Mouse (Mus musculus) cortical plate, adult 2 months (tissue): Measurements from ENCODE around the gene Nim1k. TPM values are rescaled to one million over a fixed set of nuclear protein-coding genes. Genes with fewer than 3 reads are reported as not detected.
"Not testable (repeated sequence)": the region's sequence is repeated elsewhere in the genome, so short reads cannot be mapped to it uniquely, and the experiment has no call there.

Experiments
- H3K27ac ChIP-seq: fragments of 200-500 bp; 2 replicates; pipeline ENCODE4 v1.5.1; 2012; ENCODE audit warnings: low read length, control low read depth, inconsistent platforms; ENCODE audit not compliant: insufficient read depth
- H3K4me1 ChIP-seq: fragments of 200-500 bp; 2 replicates; pipeline ENCODE4 v1.6.1; 2011; ENCODE audit warnings: low read length; ENCODE audit not compliant: control insufficient read depth, insufficient read depth
- H3K4me3 ChIP-seq: fragments of 200-500 bp; 2 replicates; pipeline ENCODE4 v1.5.1; 2011; ENCODE audit warnings: mild to moderate bottlenecking, low read length, control low read depth; ENCODE audit not compliant: insufficient read depth
- CTCF ChIP-seq: fragments of 200-500 bp; IDR thresholded peaks from 2 replicates; pipeline ENCODE4 v1.5.1; 2011; ENCODE audit warnings: mild to moderate bottlenecking, control low read depth, low read length; ENCODE audit not compliant: insufficient read depth; ENCODE audit errors: extremely low read depth
- POLR2A ChIP-seq: fragments of 200-500 bp; IDR thresholded peaks from 2 replicates; pipeline ENCODE4 v1.6.1; 2011; ENCODE audit warnings: mild to moderate bottlenecking, low read length, control low read depth; ENCODE audit not compliant: insufficient read depth; ENCODE audit errors: extremely low read depth
- polyA plus RNA-seq: library from polyadenylated mRNA; depleted of rRNA; stranded (reverse); fragments of >200 nt; gene quantifications from 2 replicates; pipeline ENCODE4 v1.2.3, GENCODE M21; 2012

The Nim1k gene
- polyA plus RNA-seq, 1 experiment, result 7.4 TPM

DNA sequence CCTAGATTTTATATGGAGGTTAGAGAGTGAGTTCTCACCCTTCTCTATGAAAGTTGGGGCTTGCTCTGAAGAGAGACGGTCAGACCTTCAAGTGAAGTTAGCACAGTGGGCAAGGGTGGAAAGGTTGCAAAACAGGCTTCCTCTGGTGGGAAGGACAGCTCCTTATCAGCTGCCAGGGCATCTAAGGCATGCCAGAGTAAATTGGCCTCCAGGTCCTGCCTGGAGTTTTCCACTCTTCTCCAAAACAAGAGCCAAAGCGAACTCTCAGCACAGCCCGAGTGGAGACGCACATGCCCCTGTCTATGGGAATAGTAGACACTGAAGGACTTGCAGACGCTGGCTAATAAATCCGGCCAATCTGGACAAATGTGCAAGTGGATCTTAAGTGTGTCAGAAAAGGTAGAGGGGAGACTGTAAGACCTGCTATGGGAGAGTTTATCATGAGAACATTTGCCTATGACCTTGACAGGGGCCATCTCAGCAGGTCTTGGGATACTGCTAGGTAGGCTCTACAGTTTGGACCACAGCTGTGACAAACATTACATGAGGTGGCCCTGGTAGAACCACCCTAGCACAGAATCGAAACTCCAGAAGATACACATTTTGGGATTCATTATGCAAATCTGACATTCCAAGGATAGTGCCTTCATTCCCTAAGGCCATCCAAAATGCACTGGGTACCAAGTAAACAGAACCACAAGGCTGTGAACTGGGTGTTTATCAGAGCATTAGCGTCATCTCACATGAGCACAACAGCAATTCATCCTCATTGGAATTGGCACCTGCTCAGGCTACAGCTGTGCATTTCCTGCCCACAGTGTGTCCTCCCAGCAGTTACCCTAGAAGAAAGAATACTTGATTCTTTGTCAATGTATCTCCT is 46.1 kb downstream of the Nim1k start:
- no peak for TF ChIP-seq CTCF
- no peak for TF ChIP-seq POLR2A
- no peak overlapping the region for H3K27ac ChIP-seq
- H3K4me1 ChIP-seq, result peaks cover 1% of the 10 kb centered on the region; the same call in 1 of the 2 replicates
- H3K4me3 ChIP-seq, result no peak overlapping the region

DNA sequence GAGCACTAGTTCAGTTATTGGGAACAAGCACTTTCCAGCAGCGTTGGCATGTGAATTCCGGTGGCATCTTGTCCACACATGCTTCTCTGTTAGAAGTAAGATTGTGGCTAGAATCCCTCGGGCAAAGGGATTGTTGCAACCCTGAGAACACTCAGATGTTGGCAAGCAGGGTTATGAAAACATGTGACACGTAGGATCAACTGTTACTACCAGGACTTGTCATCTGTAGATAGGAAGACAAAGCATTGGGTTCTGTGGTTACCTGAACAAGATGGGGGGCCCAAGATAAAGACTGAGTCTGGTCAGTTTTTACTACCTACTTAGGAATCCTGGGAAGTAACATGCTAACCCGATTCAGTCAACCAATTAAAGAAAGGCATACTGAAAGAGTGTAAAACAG is 46.7 kb downstream of the Nim1k start:
- no peak overlapping the region for H3K27ac ChIP-seq
- H3K4me3 ChIP-seq, result no peak overlapping the region
- H3K4me1 ChIP-seq, result peaks cover 1% of the 10 kb centered on the region; the same call in 1 of the 2 replicates
- no peak for TF ChIP-seq CTCF
- TF ChIP-seq POLR2A, result no peak

DNA sequence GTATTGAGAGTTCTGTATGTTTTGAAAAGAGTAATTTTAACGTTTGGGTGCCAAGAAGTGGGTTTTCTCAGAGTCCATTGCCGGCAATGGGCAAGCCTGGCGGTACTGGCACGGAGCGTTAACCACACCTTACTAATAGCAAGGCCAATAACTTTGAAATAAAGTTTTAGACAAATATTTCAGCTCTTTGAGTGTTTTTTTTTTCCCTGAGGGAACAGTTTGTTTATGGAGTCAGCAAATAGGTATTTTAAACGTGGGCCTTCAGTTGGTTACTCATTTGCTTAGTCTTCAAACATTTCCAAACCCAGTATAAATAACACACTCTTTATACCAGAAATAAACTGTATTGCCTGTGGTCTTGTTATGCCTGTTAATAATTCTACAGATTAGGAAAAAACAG is 47.8 kb downstream of the Nim1k start:
- Histone ChIP-seq H3K27ac (no peak overlapping the region), H3K4me1 (peaks cover 1% of the 10 kb centered on the region; the same call in 1 of the 2 replicates), H3K4me3 (no peak overlapping the region)
- no peak for TF ChIP-seq CTCF
- no peak for TF ChIP-seq POLR2A

DNA sequence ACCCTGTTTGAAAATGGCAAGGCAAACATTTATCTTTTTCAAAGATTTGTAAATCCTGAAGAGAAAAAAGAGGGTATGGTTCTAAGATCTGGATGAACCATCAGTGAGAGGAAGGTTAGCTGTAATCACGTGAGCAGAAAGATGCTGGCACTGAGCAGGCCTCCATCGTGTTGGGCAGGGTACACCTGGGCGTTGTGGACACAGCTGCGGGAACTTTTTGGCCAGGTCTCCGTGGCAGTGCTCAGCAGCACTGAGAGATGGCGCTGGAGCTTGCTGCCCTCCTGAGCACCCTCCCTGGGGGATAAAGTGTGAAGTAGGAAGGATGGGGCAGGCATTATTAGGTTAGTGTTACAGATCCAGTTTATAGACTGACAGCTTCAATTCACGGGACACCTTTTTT is 48.7 kb downstream of the Nim1k start:
- no peak overlapping the region for H3K27ac ChIP-seq
- no peak overlapping the region for H3K4me3 ChIP-seq
- TF ChIP-seq POLR2A, result no peak
- no peak for TF ChIP-seq CTCF

DNA sequence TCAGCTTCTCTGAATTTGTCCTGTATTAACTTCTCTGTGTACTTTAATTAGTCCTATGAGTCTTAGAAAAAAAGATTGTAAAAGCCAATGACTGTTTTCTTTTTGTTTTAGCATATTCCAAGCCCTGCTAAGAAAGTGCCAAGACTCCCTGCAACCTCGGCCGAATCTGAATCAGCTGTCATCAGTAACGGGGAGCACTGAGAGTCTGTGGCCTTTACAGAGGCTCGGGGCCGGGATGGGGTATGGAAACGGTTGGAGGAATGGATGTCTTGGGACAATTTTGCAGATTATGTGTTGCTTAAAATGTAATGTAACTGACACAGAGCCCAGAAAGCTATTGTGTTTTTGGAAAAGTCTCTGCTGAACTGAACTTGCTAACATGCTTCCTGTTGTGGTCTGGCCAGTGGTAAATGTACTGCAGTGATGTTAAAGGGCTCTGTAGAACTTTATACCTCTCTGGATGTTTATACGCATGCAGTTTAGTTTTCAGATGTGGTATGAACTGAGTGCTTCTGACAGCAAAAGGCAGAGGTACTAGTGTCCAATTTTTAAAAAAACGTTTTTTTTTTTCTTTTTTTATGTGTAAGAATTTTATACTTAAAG is 49.3 kb downstream of the Nim1k start:
- H3K4me1 ChIP-seq, H3K27ac ChIP-seq, H3K4me3 ChIP-seq: not testable (repeated sequence)

More for the DNA sequence above, 48.7 kb downstream of the Nim1k start:
- H3K4me1 ChIP-seq, result peaks cover 1% of the 10 kb centered on the region; the same call in 1 of the 2 replicates

DNA sequence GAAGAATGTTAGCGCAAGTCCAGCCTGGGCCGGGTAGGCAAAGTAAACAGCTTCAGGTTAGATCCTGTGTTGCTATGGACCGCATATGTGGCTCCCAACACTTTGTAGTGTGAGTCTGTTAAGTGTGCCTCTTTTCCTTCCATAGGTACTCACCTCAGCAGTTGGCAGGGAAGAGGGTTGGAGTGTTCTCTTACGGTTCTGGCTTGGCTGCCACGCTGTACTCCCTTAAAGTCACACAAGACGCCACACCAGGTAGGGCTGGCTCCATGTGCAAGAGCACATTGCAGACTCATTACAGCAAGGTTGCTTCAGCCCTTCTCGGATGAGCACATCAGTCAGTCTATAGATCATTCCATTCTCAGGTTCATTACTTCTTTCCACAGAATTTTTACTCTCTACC is 51.4 kb downstream of the Nim1k start:
- no peak for TF ChIP-seq POLR2A
- TF ChIP-seq CTCF, result no peak
- H3K27ac ChIP-seq, result no peak overlapping the region
- no peak overlapping the region for H3K4me3 ChIP-seq

DNA sequence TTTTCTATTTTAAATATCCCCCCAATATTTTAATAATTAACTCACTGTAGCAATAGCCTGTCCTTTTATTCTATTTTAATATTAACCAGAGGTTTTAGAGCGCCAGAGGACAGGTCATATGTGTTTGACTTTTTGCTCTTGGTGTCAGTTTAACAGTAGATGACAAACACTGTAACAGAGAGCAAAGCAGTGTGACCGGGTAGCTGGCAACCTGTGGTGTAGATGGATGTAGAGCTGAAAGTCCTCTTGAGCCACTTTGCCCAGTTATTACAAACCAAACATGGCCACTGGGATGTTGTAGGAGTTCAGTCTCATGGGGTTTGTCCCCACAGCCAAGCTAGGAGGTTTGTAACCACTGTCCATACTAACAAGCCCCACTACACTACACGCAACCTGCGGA is 57.2 kb downstream of the Nim1k start:
- Histone ChIP-seq H3K27ac (no peak overlapping the region), H3K4me3 (no peak overlapping the region), H3K4me1 (peaks cover 8% of the 10 kb centered on the region; the same call in 1 of the 2 replicates)
- no peak for TF ChIP-seq POLR2A
- no peak for TF ChIP-seq CTCF

More for the DNA sequence above, 51.4 kb downstream of the Nim1k start:
- H3K4me1 ChIP-seq, result no peaks in the 10 kb centered on the region

DNA sequence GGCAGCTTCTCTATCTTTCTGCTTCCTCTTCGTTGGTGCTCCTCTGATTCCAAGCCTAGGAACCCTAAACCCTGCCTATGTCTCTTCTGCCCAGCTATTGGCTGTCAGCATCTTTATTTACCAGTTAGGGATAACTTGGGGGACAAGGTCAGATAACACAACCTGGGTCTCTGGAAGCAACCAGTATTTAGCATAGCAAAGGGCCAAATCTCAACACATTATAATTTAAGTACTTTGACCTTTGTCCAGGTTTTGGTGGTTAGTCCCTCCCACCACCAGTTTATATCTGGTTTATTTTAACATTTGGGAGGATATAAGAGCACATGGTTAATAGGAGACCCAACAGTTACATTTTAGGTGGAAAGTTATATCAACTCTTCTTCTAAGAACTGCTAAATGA is 59.2 kb downstream of the Nim1k start:
- no peak overlapping the region for H3K4me3 ChIP-seq
- H3K27ac ChIP-seq, result no peak overlapping the region
- peaks cover 10% of the 10 kb centered on the region; the same call in 1 of the 2 replicates for H3K4me1 ChIP-seq
- no peak for TF ChIP-seq POLR2A
- no peak for TF ChIP-seq CTCF

DNA sequence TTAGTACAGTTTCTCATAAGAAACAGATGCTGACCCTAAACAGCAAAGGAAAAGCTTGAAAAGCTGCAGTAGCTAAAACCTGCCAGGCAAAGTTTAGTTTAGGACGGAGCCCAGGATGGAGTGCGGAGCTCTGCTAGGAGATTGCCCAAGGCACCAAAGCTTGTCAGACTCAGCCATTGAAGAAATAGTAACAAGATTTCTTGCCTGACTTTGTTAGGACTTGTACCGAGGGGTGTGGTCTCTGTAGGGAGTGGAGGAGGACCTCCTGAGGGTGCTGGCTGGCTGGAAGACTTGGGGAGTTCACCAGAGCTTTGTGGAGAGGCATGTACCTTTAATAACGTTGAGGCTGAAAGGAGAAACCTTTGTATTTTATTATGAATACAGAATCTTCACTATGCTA is 60.0 kb downstream of the Nim1k start:
- Histone ChIP-seq H3K4me3 (no peak overlapping the region), H3K4me1 (peaks cover 12% of the 10 kb centered on the region), H3K27ac (no peak overlapping the region)
- TF ChIP-seq CTCF (no peak), POLR2A (no peak)

DNA sequence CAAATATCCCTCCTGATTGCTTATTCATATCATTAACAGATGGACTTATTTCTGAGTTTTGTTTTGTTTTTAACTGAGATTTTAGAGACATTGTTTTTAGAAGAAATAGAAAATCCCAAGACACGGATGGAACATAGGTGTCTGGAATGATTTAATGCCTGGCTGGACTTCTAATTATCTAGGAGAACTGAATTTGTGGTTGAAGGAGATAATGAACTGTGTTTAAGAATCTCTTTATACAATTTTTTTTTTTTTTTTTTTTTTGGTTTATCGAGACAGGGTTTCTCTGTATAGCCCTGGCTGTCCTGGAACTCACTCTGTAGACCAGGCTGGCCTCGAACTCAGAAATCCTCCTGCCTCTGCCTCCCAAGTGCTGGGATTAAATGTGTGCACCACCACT is 63.7 kb downstream of the Nim1k start:
- H3K4me3 ChIP-seq, result peak overlapping the region; percentile 88; the same call in 1 of the 2 replicates
- H3K4me1 ChIP-seq, H3K27ac ChIP-seq: not testable (repeated sequence)
